Mouse (Mus musculus) stomach, postnatal 0 days (tissue): Measurements from ENCODE around the gene Lrrc63. TPM values are rescaled to one million over a fixed set of nuclear protein-coding genes. Genes with fewer than 3 reads are reported as not detected.

Experiments used
- ATAC-seq: fragments of 200-750 bp; cut with Nextera tagmentation; 2 replicates; pipeline ENCODE4 v1.8.0; 2017; ENCODE audit not compliant: low FRiP score, low TSS enrichment
- DNase-seq: peaks from one replicate; pipeline ENCODE4 v3.0.0-alpha.2; 2016; ENCODE audit warnings: low spot score
- H3K27ac ChIP-seq: fragments of 300-500 bp; sonication (generic); replicated peaks from 2 replicates; pipeline ENCODE4 v1.5.1; 2014; ENCODE audit warnings: mild to moderate bottlenecking, control low read depth
- H3K27me3 ChIP-seq: fragments of 300-500 bp; sonication (generic); 2 replicates; pipeline ENCODE4 v1.6.1; 2014; ENCODE audit warnings: low read length; ENCODE audit not compliant: control insufficient read depth, insufficient read depth
- H3K36me3 ChIP-seq: fragments of 300-500 bp; sonication (generic); 2 replicates; pipeline ENCODE4 v1.6.1; 2014; ENCODE audit warnings: low read length, mixed read lengths; ENCODE audit not compliant: control insufficient read depth, insufficient read depth
- H3K4me1 ChIP-seq: fragments of 300-500 bp; sonication (generic); replicated peaks from 2 replicates; pipeline ENCODE4 v1.6.1; 2014; ENCODE audit warnings: antibody characterized with exemption; ENCODE audit not compliant: control insufficient read depth, insufficient read depth
- H3K4me2 ChIP-seq: fragments of 300-500 bp; sonication (generic); replicated peaks from 2 replicates; pipeline ENCODE4 v1.6.1; 2014; ENCODE audit warnings: low read depth, mild to moderate bottlenecking, control low read depth, moderate library complexity
- H3K4me3 ChIP-seq: fragments of 300-500 bp; sonication (generic); 2 replicates; pipeline ENCODE4 v1.5.1; 2014; ENCODE audit warnings: low read depth, low read length, control low read depth
- H3K9ac ChIP-seq: fragments of 300-500 bp; sonication (generic); 2 replicates; pipeline ENCODE4 v1.6.1; 2014; ENCODE audit warnings: mild to moderate bottlenecking, low read length, control low read depth, mixed read lengths
- H3K9me3 ChIP-seq: fragments of 300-500 bp; sonication (generic); 2 replicates; pipeline ENCODE4 v1.6.1; 2016; ENCODE audit warnings: low read length; ENCODE audit not compliant: control insufficient read depth
- CTCF ChIP-seq: IDR thresholded peaks from 2 replicates; pipeline ENCODE4 v1.5.1; 2016; ENCODE audit warnings: antibody characterized with exemption, low read depth, mild to moderate bottlenecking, moderate library complexity
- EP300 ChIP-seq: optimal IDR thresholded peaks from 2 replicates; pipeline ENCODE3; 2016; ENCODE audit warnings: antibody characterized with exemption
- WGBS: fragments of 180-500 bp; shearing (Covaris S2); extraction: QIAGEN DNeasy Blood & Tissue Kit; methylation state at CpG from one replicate; pipeline ENCODE4 v1.1.7; 2014; 5-methylcytosine and 5-hydroxymethylcytosine counted together
- polyA plus RNA-seq: library from polyadenylated mRNA; unstranded; fragments of >200 nt; fragmentation: Nextera tagmentation; extraction: Ambion mirVana; gene quantifications from 2 replicates; pipeline ENCODE4 v1.2.1, GENCODE M21; 2015

The Lrrc63 gene
- polyA plus RNA-seq, 1 experiment from 2014 or later, result not detected

DNA sequence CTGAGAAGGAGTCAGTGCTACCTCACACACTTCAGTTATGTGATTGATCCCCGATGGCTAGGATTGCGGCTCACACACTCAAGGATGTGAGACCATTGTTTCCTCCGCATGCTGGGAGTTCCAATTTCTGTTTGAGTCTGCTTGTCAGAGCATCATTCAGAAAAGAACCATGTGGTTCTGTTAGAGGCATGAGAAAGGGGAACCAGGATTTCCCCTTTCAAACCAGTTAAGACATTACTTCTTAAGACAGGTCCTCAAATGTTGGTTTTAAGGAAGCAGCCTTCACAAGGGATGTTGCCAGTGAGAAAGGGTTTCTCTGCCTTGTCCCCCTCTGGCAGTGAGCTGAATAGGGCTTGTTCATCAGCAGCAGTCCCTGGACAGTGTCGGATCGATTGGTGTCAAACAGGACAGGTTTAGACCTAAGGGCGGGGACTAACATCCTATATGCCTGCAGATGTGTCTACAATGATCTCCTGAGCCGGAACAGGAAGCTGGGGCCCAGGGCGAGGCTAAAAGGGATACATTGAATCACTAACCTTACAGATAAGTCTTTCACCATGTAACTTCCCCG, 73.7 kb downstream of the Lrrc63 start:
- 68% methylated on average over 9 of the region's 9 CpGs for WGBS
- H3K27me3 ChIP-seq, result no peaks in the 10 kb centered on the region
- H3K4me1 ChIP-seq, result no peaks in the 10 kb centered on the region
- TF ChIP-seq CTCF (no peak), EP300 (no peak)
- no peak overlapping the region for H3K4me2 ChIP-seq
- DNase-seq (no peak), ATAC-seq (no peak)
- H3K9me3 ChIP-seq, result no peaks in the 10 kb centered on the region
- no peak overlapping the region for H3K9ac ChIP-seq
- H3K27ac ChIP-seq, result no peak overlapping the region
- no peaks in the 10 kb centered on the region for H3K36me3 ChIP-seq
- H3K4me3 ChIP-seq, result no peak overlapping the region

GRCm38 (mm10) chr14:75054455-75055343, 76.0 kb downstream of the Lrrc63 start:
- Histone ChIP-seq H3K36me3 (no peaks in the 10 kb centered on the region), H3K4me3 (no peak overlapping the region), H3K4me2 (no peak overlapping the region), H3K27ac (0 out of 2 replicates have a peak overlapping the region, but pooled peaks have one; percentile 18), H3K9ac (no peak overlapping the region), H3K4me1 (no peaks in the 10 kb centered on the region), H3K27me3 (no peaks in the 10 kb centered on the region), H3K9me3 (no peaks in the 10 kb centered on the region)
- ATAC-seq (peak; percentile 66), DNase-seq (peak; percentile 22)
- WGBS, result 37% methylated on average over 14 of the region's 14 CpGs
- no peak for TF ChIP-seq CTCF
- no peak for TF ChIP-seq EP300

- ATAC-seq, result no peak
- no peak for DNase-seq
- H3K9me3 ChIP-seq, result no peaks in the 10 kb centered on the region
- no peak overlapping the region for H3K4me2 ChIP-seq
- H3K4me1 ChIP-seq, result no peaks in the 10 kb centered on the region
- H3K27me3 ChIP-seq, result no peaks in the 10 kb centered on the region
- H3K9ac ChIP-seq, result no peak overlapping the region
- TF ChIP-seq EP300, result no peak
- peak; percentile 56 for TF ChIP-seq CTCF
- no peaks in the 10 kb centered on the region for H3K36me3 ChIP-seq
- no peak overlapping the region for H3K4me3 ChIP-seq
- 60% methylated on average over 8 of the region's 8 CpGs for WGBS
- H3K27ac ChIP-seq, result no peak overlapping the region
Measured at GRCm38 (mm10) chr14:75052451-75052850, 78.2 kb downstream of the Lrrc63 start.

DNA sequence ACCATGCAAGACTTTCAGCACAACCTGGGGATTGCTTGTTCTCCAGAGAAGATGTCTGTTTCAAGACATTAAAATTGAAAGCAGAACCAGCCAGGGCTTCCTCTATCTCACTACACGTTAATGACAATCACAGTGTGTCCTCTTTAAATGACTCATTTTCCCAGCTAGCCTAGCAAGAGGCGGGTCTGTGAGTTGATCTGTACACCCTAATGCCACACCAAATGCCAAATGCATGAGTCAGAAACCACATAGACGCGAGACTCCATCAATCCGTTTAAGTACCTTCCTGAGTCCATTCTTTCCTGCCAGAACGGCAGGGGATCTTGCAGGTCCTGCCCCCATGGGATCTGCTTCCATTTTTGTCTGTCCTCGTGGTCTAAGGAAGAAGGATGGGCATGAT, 85.5 kb downstream of the Lrrc63 start:
- Histone ChIP-seq H3K9me3 (no peaks in the 10 kb centered on the region), H3K4me3 (no peak overlapping the region), H3K36me3 (no peaks in the 10 kb centered on the region), H3K4me1 (no peaks in the 10 kb centered on the region), H3K4me2 (no peak overlapping the region), H3K27ac (no peak overlapping the region), H3K27me3 (no peaks in the 10 kb centered on the region), H3K9ac (no peak overlapping the region)
- peak; percentile 23 for DNase-seq
- ATAC-seq, result peak; percentile 81
- TF ChIP-seq CTCF (no peak), EP300 (no peak)
- 44% methylated on average over 7 of the region's 7 CpGs for WGBS

GRCm38 (mm10) chr14:75035431-75035830, 95.2 kb downstream of the Lrrc63 start:
- H3K9ac ChIP-seq, result no peak overlapping the region
- no peak overlapping the region for H3K4me2 ChIP-seq
- no peaks in the 10 kb centered on the region for H3K9me3 ChIP-seq
- peak; percentile 33 for DNase-seq
- TF ChIP-seq EP300 (no peak), CTCF (peak; percentile 50)
- H3K27ac ChIP-seq, result no peak overlapping the region
- no peaks in the 10 kb centered on the region for H3K36me3 ChIP-seq
- no peak overlapping the region for H3K4me3 ChIP-seq
- H3K4me1 ChIP-seq, result no peaks in the 10 kb centered on the region
- no peaks in the 10 kb centered on the region for H3K27me3 ChIP-seq
- 64% methylated on average over 11 of the region's 11 CpGs for WGBS
- ATAC-seq, result no peak

Other genes starting within 250 kb of the Lrrc63 start
- gene Lrch1, start 183.0 kb downstream of the Lrrc63 start, polyA plus RNA-seq, result 11.7 and 11.8 TPM in 2 replicates
- gene Rubcnl, start 114.9 kb downstream of the Lrrc63 start, polyA plus RNA-seq, result 0.23 and 0.27 TPM in 2 replicates
- 28.9 and 30.5 TPM in 2 replicates for gene Lcp1, start 220 bp upstream of the Lrrc63 start, polyA plus RNA-seq
- gene Cpb2, start 111.4 kb upstream of the Lrrc63 start, polyA plus RNA-seq, result 2.9 and 3.1 TPM in 2 replicates
- 13.9 and 15.9 TPM in 2 replicates for gene Zc3h13, start 153.5 kb upstream of the Lrrc63 start, polyA plus RNA-seq